Mouse (Mus musculus) midbrain, embryonic 14.5 days (tissue): ENCODE measurements around the gene Gadd45b. TPM values are rescaled to one million over a fixed set of nuclear protein-coding genes. Genes with fewer than 3 reads are reported as not detected.

Experiments used
- ATAC-seq: fragments of 200-750 bp; cut with Nextera tagmentation; 2 replicates; pipeline ENCODE4 v1.8.0; 2017; ENCODE audit warnings: moderate number of reproducible peaks, moderate library complexity; ENCODE audit not compliant: low FRiP score, low TSS enrichment
- DNase-seq: peaks from one replicate; pipeline ENCODE4 v3.0.0-alpha.2; 2015
- H3K27ac ChIP-seq: fragments of 300-500 bp; sonication (generic); replicated peaks from 2 replicates; pipeline ENCODE4 v1.5.1; 2014; ENCODE audit warnings: mild to moderate bottlenecking, low read depth, low read length, moderate library complexity
- H3K27me3 ChIP-seq: fragments of 300-500 bp; sonication (generic); 2 replicates; pipeline ENCODE4 v1.6.1; 2014; ENCODE audit warnings: low read length, control low read depth, mixed read lengths; ENCODE audit not compliant: control insufficient read depth, insufficient read depth
- H3K36me3 ChIP-seq: fragments of 300-500 bp; sonication (generic); 2 replicates; pipeline ENCODE4 v1.6.1; 2014; ENCODE audit warnings: low read length, control low read depth; ENCODE audit not compliant: control insufficient read depth, insufficient read depth
- H3K4me1 ChIP-seq: fragments of 300-500 bp; sonication (generic); 2 replicates; pipeline ENCODE4 v1.6.1; 2014; ENCODE audit warnings: mild to moderate bottlenecking, antibody characterized with exemption, low read length, control low read depth; ENCODE audit not compliant: control insufficient read depth, insufficient read depth
- H3K4me2 ChIP-seq: fragments of 300-500 bp; sonication (generic); 2 replicates; pipeline ENCODE4 v1.6.1; 2014; ENCODE audit warnings: mild to moderate bottlenecking, low read length, moderate library complexity
- H3K4me3 ChIP-seq: fragments of 300-500 bp; sonication (generic); replicated peaks from 2 replicates; pipeline ENCODE4 v1.5.1; 2014; ENCODE audit warnings: low read depth, low read length
- H3K9ac ChIP-seq: fragments of 300-500 bp; sonication (generic); replicated peaks from 2 replicates; pipeline ENCODE4 v1.6.1; 2014; ENCODE audit warnings: mild to moderate bottlenecking, low read length, moderate library complexity
- H3K9me3 ChIP-seq: fragments of 300-500 bp; sonication (generic); 2 replicates; pipeline ENCODE4 v1.6.1; 2016; ENCODE audit warnings: low read length, control low read depth, mixed read lengths; ENCODE audit not compliant: control insufficient read depth
- WGBS: fragments of 180-500 bp; shearing (Covaris S2); extraction: QIAGEN DNeasy Blood & Tissue Kit; methylation state at CpG from one replicate; pipeline ENCODE4 v1.1.7; 2014; 5-methylcytosine and 5-hydroxymethylcytosine counted together
- polyA plus RNA-seq: library from polyadenylated mRNA; unstranded; fragments of >200 nt; fragmentation: Nextera tagmentation; extraction: Ambion mirVana; gene quantifications from 2 replicates; pipeline ENCODE4 v1.2.1, GENCODE M21; 2014

The Gadd45b gene
- polyA plus RNA-seq, 1 experiment from 2014 or later = 8.0 TPM

DNA sequence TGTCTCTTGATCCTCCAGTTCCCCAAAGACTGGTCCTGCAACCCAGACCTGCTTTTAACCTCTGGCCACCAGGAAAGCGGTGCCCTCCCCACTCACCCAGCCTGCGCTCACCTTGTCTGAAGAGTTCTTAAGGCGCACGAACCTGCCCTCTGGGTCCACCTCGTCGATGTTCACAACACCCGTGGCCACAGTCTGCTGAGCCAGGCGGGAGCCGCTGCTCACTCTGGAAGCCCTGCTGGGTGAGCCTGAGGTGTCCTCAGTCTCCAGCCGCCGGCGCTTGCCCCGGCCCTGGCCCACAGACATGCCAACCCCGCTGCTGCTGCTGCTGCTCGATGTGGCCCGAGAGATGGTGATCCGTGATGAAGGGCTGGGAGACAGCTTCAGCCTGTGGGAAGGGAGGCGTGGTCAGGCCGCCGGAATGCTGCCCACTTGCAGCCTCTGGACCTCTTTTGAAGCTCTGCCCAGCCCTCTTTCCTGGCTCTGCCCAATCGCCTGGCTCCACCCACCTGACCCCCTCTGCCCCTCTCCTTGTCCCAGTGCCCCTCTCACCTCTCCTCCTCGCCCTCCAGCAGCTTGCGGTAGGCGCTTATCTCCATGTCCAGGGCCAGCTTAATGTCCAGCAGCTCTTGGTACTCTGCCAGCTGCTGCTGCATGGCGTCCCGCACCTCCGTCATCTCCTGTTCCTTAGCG lies 25.7 kb upstream of the Gadd45b start:
- ATAC-seq (no peak), DNase-seq (no peak)
- H3K9ac ChIP-seq = no peak overlapping the region
- peaks cover 67% of the 10 kb centered on the region for H3K36me3 ChIP-seq
- H3K4me2 ChIP-seq = no peak overlapping the region
- no peaks in the 10 kb centered on the region for H3K9me3 ChIP-seq
- WGBS = 91% methylated on average over 28 of the region's 28 CpGs
- H3K27me3 ChIP-seq = no peaks in the 10 kb centered on the region
- no peak overlapping the region for H3K4me3 ChIP-seq
- no peak overlapping the region for H3K27ac ChIP-seq
- H3K4me1 ChIP-seq = peaks cover 7% of the 10 kb centered on the region

DNA sequence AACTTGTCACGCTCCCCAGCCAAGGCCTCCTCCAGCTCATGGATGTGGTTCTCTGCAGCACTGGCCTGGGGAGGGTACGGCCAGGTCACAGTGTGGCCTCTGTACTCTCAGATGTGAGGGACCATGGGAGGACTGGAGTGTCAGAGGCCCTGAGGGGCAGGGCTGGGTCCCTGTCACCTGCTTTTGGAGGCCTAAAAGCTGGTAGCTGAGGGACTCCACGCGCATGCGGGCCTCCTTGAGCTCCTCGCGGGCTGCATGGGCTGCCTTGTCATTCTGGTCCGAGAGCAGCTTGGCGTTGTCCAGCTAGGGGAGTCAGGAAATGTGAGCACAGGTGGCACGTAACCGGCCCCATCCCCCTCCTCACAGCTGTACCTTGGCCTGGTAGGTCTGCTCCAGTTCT lies 25.2 kb upstream of the Gadd45b start:
- H3K4me2 ChIP-seq = no peak overlapping the region
- H3K36me3 ChIP-seq = peaks cover 69% of the 10 kb centered on the region
- H3K4me1 ChIP-seq = peaks cover 3% of the 10 kb centered on the region
- DNase-seq (no peak), ATAC-seq (no peak)
- H3K9ac ChIP-seq = no peak overlapping the region
- no peaks in the 10 kb centered on the region for H3K27me3 ChIP-seq
- no peaks in the 10 kb centered on the region for H3K9me3 ChIP-seq
- no peak overlapping the region for H3K27ac ChIP-seq
- WGBS = 95% methylated on average over 11 of the region's 11 CpGs
- no peak overlapping the region for H3K4me3 ChIP-seq

DNA sequence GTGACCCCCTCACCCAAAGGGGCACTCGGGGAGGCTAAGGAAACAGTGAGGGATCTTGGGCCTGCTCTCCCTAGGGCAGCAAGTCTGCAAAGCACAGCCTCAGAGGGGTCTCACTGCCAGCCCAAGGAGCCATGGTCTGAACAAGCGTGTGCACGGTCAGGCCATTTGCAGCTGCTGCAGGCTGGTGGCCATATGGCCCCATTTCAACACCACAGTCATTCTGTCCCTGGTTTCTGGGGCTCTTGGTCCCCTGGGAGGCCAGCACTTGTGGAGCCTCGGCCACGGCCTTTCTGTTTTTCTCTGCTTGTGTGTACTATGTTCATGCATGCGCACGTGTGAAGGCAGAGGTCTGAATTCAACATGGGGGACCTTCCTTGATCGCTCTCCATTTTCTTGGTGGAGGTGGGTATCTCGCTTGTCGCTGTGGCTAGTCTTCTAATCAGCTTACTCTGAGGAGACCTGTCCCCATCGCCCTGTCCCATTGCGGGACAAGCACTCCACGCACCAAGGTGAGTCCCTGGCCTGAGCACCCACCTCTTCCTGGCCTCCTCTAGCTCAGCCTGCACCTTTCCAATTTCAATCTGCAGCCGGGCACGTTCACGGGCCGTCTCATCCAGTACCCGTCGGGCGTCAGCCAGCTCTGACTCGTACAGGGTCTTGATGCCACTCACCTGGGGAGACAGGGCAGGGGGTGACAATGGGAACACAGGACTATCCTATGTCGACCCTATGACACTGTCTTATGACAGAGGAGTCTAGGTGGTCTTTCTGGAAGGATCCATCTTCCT lies 20.3 kb upstream of the Gadd45b start:
- no peaks in the 10 kb centered on the region for H3K4me1 ChIP-seq
- ATAC-seq = no peak
- no peak overlapping the region for H3K4me2 ChIP-seq
- H3K27ac ChIP-seq = no peak overlapping the region
- DNase-seq = no peak
- peaks cover 75% of the 10 kb centered on the region for H3K36me3 ChIP-seq
- no peaks in the 10 kb centered on the region for H3K27me3 ChIP-seq
- H3K9me3 ChIP-seq = no peaks in the 10 kb centered on the region
- 93% methylated on average over 22 of the region's 22 CpGs for WGBS
- H3K9ac ChIP-seq = no peak overlapping the region
- H3K4me3 ChIP-seq = no peak overlapping the region

DNA sequence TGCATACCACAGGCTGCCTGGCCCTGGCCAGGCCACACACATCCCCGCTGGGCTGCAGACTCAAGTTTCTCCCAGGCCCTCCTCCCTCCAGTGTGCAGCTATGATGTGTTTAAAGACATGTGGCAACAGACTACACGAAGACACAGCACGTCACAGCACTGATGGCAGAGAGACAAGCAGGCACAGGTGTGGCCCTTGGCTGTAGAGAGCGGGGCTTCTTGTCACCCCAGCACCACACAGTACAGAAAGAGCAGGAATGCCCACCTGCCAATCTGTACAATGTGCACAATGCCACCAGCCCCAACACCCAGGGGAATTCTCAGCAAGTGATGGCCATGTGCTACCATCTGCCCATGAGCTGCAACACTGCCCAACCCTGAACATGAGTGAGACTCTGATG lies 18.5 kb upstream of the Gadd45b start:
- H3K36me3 ChIP-seq = peaks cover 79% of the 10 kb centered on the region
- 97% methylated on average over 4 of the region's 4 CpGs for WGBS
- H3K4me2 ChIP-seq = no peak overlapping the region

DNA sequence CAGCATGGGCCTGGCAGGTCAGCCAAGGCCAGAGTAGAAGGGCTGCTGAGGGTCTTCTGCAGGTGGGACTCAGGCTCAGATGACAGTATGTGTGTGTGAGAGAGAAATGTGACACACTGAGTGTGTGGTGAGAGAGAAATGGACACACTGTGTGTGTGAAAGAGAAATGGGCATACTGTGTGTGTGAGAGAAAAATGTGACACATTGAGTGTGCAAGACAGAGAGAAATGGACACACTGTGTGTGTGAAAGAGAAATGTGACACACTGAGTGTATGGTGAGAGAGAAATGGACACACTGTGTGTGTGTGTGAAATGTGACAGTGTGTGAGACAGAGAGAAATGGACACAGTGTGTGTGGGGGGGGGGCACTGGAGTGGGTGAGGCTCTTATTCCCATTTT lies 18.0 kb upstream of the Gadd45b start:
- Histone ChIP-seq H3K4me2 (no peak overlapping the region), H3K9me3 (no peaks in the 10 kb centered on the region), H3K4me3 (no peak overlapping the region), H3K9ac (no peak overlapping the region), H3K27ac (no peak overlapping the region), H3K36me3 (peaks cover 79% of the 10 kb centered on the region), H3K27me3 (no peaks in the 10 kb centered on the region), H3K4me1 (peaks cover 9% of the 10 kb centered on the region; the same call in 1 of the 2 replicates)
- DNase-seq (no peak), ATAC-seq (no peak)

More for the DNA sequence above, 18.5 kb upstream of the Gadd45b start:
- no peak for DNase-seq
- no peak for ATAC-seq
- H3K27ac ChIP-seq = no peak overlapping the region
- H3K4me1 ChIP-seq = peaks cover 4% of the 10 kb centered on the region; the same call in 1 of the 2 replicates
- no peaks in the 10 kb centered on the region for H3K27me3 ChIP-seq
- H3K9ac ChIP-seq = no peak overlapping the region
- H3K9me3 ChIP-seq = no peaks in the 10 kb centered on the region
- H3K4me3 ChIP-seq = no peak overlapping the region

DNA sequence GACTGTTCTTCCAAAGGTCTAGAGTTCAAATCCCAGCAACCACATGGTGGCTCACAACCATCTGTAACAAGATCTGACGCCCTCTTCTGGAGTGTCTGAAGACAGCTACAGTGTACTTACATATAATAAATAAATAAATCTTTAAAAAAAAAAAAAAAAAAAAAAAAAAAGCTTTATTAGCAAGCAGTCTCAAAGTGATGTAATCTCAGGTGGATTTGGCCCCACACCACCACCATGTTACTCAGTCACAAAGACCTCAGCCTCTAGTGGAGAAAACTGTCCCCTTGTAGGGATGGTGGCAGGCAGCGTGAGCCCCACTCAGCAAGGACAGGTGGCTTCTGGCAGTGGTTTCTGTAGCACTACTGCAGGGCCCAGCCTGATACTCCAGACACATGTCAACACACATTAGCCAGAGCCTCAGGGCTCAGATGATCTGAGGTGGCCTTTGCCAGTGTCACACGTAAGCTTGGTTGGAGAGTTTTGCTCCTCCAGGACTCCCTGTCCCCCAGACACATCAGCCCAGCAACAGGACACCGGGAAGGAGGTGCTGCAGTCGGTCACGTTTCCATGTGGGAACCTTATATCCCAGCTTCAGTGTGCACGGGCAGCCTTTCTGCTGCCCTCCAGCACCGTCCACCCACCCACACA lies 16.4 kb upstream of the Gadd45b start:
- Histone ChIP-seq H3K4me2 (no peak overlapping the region), H3K4me1 (peaks cover 14% of the 10 kb centered on the region; the same call in 1 of the 2 replicates), H3K27me3 (no peaks in the 10 kb centered on the region), H3K9ac (no peak overlapping the region), H3K36me3 (peaks cover 63% of the 10 kb centered on the region), H3K9me3 (no peaks in the 10 kb centered on the region), H3K27ac (no peak overlapping the region), H3K4me3 (no peak overlapping the region)
- WGBS = 89% methylated on average over 7 of the region's 8 CpGs
- no peak for ATAC-seq
- no peak for DNase-seq

DNA sequence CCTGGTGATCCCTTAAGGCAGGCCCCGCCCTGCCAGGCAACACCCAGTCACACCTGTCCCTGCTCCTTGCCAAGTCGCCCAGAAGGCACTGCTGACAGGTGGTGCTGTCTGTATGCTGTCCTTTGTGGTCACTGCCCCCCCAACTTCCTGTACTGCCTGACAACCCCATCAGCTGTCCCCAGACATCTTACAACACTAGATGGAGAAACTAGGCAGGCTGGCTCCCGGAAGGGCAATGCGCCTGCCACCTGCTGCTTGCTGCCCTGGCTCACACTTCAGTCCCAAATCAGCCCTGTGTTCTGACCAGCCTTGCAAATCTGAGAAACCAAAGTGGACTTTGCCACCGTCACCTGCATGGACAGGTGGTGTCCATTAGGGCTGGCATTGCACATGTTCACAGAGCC lies 15.6 kb upstream of the Gadd45b start:
- peaks cover 14% of the 10 kb centered on the region; the same call in 1 of the 2 replicates for H3K4me1 ChIP-seq
- ATAC-seq (no peak), DNase-seq (no peak)
- no peak overlapping the region for H3K9ac ChIP-seq
- no peaks in the 10 kb centered on the region for H3K9me3 ChIP-seq
- H3K4me2 ChIP-seq = no peak overlapping the region
- no peak overlapping the region for H3K27ac ChIP-seq
- H3K4me3 ChIP-seq = no peak overlapping the region
- peaks cover 55% of the 10 kb centered on the region for H3K36me3 ChIP-seq
- H3K27me3 ChIP-seq = no peaks in the 10 kb centered on the region
- 96% methylated on average over 5 of the region's 5 CpGs for WGBS

DNA sequence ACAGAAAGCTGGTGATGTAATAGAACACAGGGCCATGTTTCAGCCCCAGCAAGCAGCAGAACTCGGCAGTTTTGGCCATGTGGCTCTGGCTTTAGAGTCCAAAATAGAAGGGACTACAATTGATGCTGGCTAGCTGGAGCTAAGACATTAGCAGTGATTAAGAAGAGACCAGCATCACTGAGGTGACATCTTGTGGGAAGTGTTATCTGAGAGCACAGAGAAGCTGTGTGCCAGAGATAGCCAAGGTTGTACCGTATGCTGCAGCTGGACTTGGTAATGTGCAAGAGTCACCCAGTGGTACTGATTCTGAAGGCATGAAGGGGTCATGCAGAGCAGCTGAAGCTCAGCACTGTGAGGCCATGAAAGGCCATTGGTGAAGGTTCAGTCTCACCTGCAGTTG lies 14.6 kb upstream of the Gadd45b start:
- no peak overlapping the region for H3K27ac ChIP-seq
- WGBS = 87% methylated on average over 2 of the region's 2 CpGs
- ATAC-seq (no peak), DNase-seq (no peak)
- no peak overlapping the region for H3K9ac ChIP-seq
- peaks cover 14% of the 10 kb centered on the region; the same call in 1 of the 2 replicates for H3K4me1 ChIP-seq
- no peaks in the 10 kb centered on the region for H3K27me3 ChIP-seq
- no peaks in the 10 kb centered on the region for H3K9me3 ChIP-seq
- H3K4me2 ChIP-seq = no peak overlapping the region
- no peak overlapping the region for H3K4me3 ChIP-seq
- peaks cover 45% of the 10 kb centered on the region for H3K36me3 ChIP-seq
